23 mouse cellular contexts compared by ENCODE assay signal in the genomic region with DNA sequence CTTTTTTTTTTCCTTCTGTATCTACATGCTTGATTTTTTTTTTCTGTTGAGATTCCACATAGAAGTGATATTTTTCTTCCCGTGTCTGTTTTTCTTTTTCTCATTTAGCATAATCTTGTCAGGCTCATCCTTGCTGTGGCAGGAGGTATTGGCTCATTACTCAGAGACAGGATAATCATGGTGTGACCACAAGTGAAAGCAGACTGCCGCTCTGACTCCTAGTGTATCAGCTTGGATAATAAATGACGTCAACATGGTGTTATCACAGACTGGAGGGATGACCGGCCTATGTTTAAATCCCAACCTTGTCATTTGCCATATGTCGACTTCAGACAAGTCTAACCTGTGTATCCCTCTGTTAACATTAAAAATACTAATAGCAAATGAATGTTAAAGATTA. TPM values are rescaled to one million over a fixed set of nuclear protein-coding genes. Genes with fewer than 3 reads are reported as not detected.
"Had no signal": no experiment of that assay in that cellular context is flagged by ENCODE, and none has a peak within 500 bp of the region (broad histone marks: within the 10 kb centered on the region; RNA-seq: fewer than 3 reads in every experiment).

No protein-coding gene starts in this region.

- H3K9ac ChIP-seq: kidney, embryonic 15.5 days; limb, embryonic 15.5 days; liver, embryonic 12.5 days; lung, embryonic 14.5 days; midbrain, embryonic 12.5 days had no signal

- H3K27me3 ChIP-seq: kidney, embryonic 15.5 days; limb, embryonic 15.5 days; liver, embryonic 12.5 days; midbrain, embryonic 12.5 days had no signal

- H3K4me2 ChIP-seq: kidney, embryonic 15.5 days; limb, embryonic 15.5 days; liver, embryonic 12.5 days; lung, embryonic 14.5 days; midbrain, embryonic 12.5 days had no signal

- H3K36me3 ChIP-seq: kidney, embryonic 15.5 days; limb, embryonic 15.5 days; liver, embryonic 12.5 days; midbrain, embryonic 12.5 days had no signal

- DNase-seq: kidney, adult 2 months; kidney, postnatal 25 days; layer of hippocampus, adult 9-11 months; layer of hippocampus, postnatal 36 days; lung, embryonic 14.5 days; lung, postnatal 10 days; lung, postnatal 4 days; right cerebral cortex, postnatal 4 days; spleen, adult 18-20 months; thymus, adult 18-20 months; thymus, postnatal 14 days had no signal

- ATAC-seq: liver, embryonic 12.5 days had no signal

- H3K9me3 ChIP-seq: kidney, embryonic 15.5 days; limb, embryonic 15.5 days; midbrain, embryonic 12.5 days had no signal

- H3K27ac ChIP-seq: kidney, embryonic 15.5 days; limb, embryonic 15.5 days; liver, embryonic 12.5 days; midbrain, embryonic 12.5 days had no signal

- H3K4me1 ChIP-seq: kidney, embryonic 15.5 days; limb, embryonic 15.5 days; liver, embryonic 12.5 days had no signal

- H3K4me3 ChIP-seq: kidney, embryonic 15.5 days; limb, embryonic 15.5 days; liver, embryonic 12.5 days; midbrain, embryonic 12.5 days had no signal

RNA-seq across cellular contexts. Expression of gene Krtap8-1, which starts 26.6 kb away (rescaled TPM):
- total RNA-seq: layer of hippocampus, adult 18-20 months; layer of hippocampus, postnatal 36 days; left cerebral cortex, adult 8-10 months; left cerebral cortex, postnatal 25 days; megakaryocyte, adult 5-6 weeks had no signal
- polyA plus RNA-seq: kidney, adult 2 months; kidney, embryonic 15.5 days; limb, embryonic 11.5 days; liver, embryonic 12.5 days; liver, embryonic 16.5 days; lung, embryonic 14.5 days; midbrain, embryonic 12.5 days; neural tube, embryonic 14.5 days; stomach, embryonic 14.5 days had no signal

RNA-seq across cellular contexts. Expression of gene Krtap6-2, which starts 41.3 kb away (rescaled TPM):
- total RNA-seq: layer of hippocampus, adult 18-20 months; layer of hippocampus, postnatal 36 days; left cerebral cortex, adult 8-10 months; left cerebral cortex, postnatal 25 days; megakaryocyte, adult 5-6 weeks had no signal
- polyA plus RNA-seq: kidney, adult 2 months; kidney, embryonic 15.5 days; limb, embryonic 11.5 days; limb, embryonic 15.5 days; liver, embryonic 12.5 days; liver, embryonic 16.5 days; lung, embryonic 14.5 days; midbrain, embryonic 12.5 days; neural tube, embryonic 14.5 days; stomach, embryonic 14.5 days had no signal

RNA-seq across cellular contexts. Expression of gene Krtap7-1, which starts 46.9 kb away (rescaled TPM):
- total RNA-seq: layer of hippocampus, adult 18-20 months; layer of hippocampus, postnatal 36 days; left cerebral cortex, adult 8-10 months; left cerebral cortex, postnatal 25 days; megakaryocyte, adult 5-6 weeks had no signal
- polyA plus RNA-seq: kidney, adult 2 months; kidney, embryonic 15.5 days; limb, embryonic 11.5 days; liver, embryonic 12.5 days; liver, embryonic 16.5 days; lung, embryonic 14.5 days; midbrain, embryonic 12.5 days; neural tube, embryonic 14.5 days; stomach, embryonic 14.5 days had no signal

RNA-seq across cellular contexts. Expression of gene Krtap21-1, which starts 57.5 kb away (rescaled TPM):
- total RNA-seq: layer of hippocampus, adult 18-20 months; layer of hippocampus, postnatal 36 days; left cerebral cortex, adult 8-10 months; left cerebral cortex, postnatal 25 days; megakaryocyte, adult 5-6 weeks had no signal
- polyA plus RNA-seq: kidney, adult 2 months; kidney, embryonic 15.5 days; limb, embryonic 11.5 days; limb, embryonic 15.5 days; liver, embryonic 12.5 days; liver, embryonic 16.5 days; lung, embryonic 14.5 days; midbrain, embryonic 12.5 days; neural tube, embryonic 14.5 days; stomach, embryonic 14.5 days had no signal
